Mouse (Mus musculus): Measurements from ENCODE around the gene Mfsd4b5.
A peak's percentile ranks its signal among the peaks of the same experiment; 100 is the strongest.
"Not testable (repeated sequence)": the region's sequence is repeated elsewhere in the genome, so short reads cannot be mapped to it uniquely, and the experiment has no call there.

The Mfsd4b5 gene

GRCm38 (mm10) chr10:39986466-39986865 lies at the start of gene Mfsd4b5:
Gene Mfsd4b5, minus strand, starts transcription at chr10:39986646.
- no peak for DNase-seq

GRCm38 (mm10) chr10:40034956-40035355 lies 48.5 kb upstream of the Mfsd4b5 start:
- DNase-seq, result no peak

GRCm38 (mm10) chr10:40032897-40033296 lies 46.5 kb upstream of the Mfsd4b5 start:
- no peak for DNase-seq

- no peak for DNase-seq
These were observed 44.3 kb upstream of the Mfsd4b5 start for GRCm38 (mm10) chr10:40030716-40031115.

- no peak for DNase-seq
These were observed 43.2 kb upstream of the Mfsd4b5 start for GRCm38 (mm10) chr10:40029610-40030009.

- DNase-seq, result no peak
These were observed 41.6 kb upstream of the Mfsd4b5 start for GRCm38 (mm10) chr10:40028091-40028490.

GRCm38 (mm10) chr10:40026546-40026945 lies 40.1 kb upstream of the Mfsd4b5 start:
- DNase-seq, result no peak

GRCm38 (mm10) chr10:40025560-40025959 lies 39.1 kb upstream of the Mfsd4b5 start:
- DNase-seq, result no peak

GRCm38 (mm10) chr10:40024554-40025428 lies 38.3 kb upstream of the Mfsd4b5 start, which contains the start of gene Mfsd4b1:
Gene Mfsd4b1, minus strand, starts transcription at chr10:40025268.
- peak; percentile 82 for DNase-seq

- no peak for DNase-seq
These were observed 34.0 kb upstream of the Mfsd4b5 start for GRCm38 (mm10) chr10:40020401-40020800.

GRCm38 (mm10) chr10:40019492-40019891 lies 33.0 kb upstream of the Mfsd4b5 start:
- DNase-seq, result no peak

GRCm38 (mm10) chr10:40018261-40018860 lies 31.9 kb upstream of the Mfsd4b5 start:
- DNase-seq, result no peak

- DNase-seq, result no peak
These were observed 23.1 kb upstream of the Mfsd4b5 start for GRCm38 (mm10) chr10:40009591-40009990.

GRCm38 (mm10) chr10:40008847-40009246 lies 22.4 kb upstream of the Mfsd4b5 start:
- DNase-seq, result not testable (repeated sequence)

GRCm38 (mm10) chr10:40007953-40008352 lies 21.5 kb upstream of the Mfsd4b5 start:
- no peak for DNase-seq

- DNase-seq, result no peak
These were observed 20.5 kb upstream of the Mfsd4b5 start for GRCm38 (mm10) chr10:40006963-40007362.

GRCm38 (mm10) chr10:40000746-40001145 lies 14.3 kb upstream of the Mfsd4b5 start:
- DNase-seq, result no peak

- DNase-seq, result no peak
These were observed 4.7 kb upstream of the Mfsd4b5 start for GRCm38 (mm10) chr10:39991155-39991554.

GRCm38 (mm10) chr10:39982604-39983003 lies 3.8 kb downstream of the Mfsd4b5 start:
- DNase-seq, result no peak

GRCm38 (mm10) chr10:39978231-39978630 lies 8.2 kb downstream of the Mfsd4b5 start:
- no peak for DNase-seq

GRCm38 (mm10) chr10:39977346-39977745 lies 9.1 kb downstream of the Mfsd4b5 start:
- no peak for DNase-seq

- DNase-seq, result no peak
These were observed 10.7 kb downstream of the Mfsd4b5 start for GRCm38 (mm10) chr10:39975771-39976170.

GRCm38 (mm10) chr10:39974982-39975381 lies 11.5 kb downstream of the Mfsd4b5 start:
- DNase-seq, result no peak

GRCm38 (mm10) chr10:39967512-39967911 lies 18.9 kb downstream of the Mfsd4b5 start:
- no peak for DNase-seq
